Mouse (Mus musculus) duodenum, adult 2 months (tissue): Measurements from ENCODE around the gene Pikfyve. TPM values are rescaled to one million over a fixed set of nuclear protein-coding genes. Genes with fewer than 3 reads are reported as not detected.

ENCODE experiments used
- polyA plus RNA-seq: library from polyadenylated mRNA; depleted of rRNA; stranded (reverse); fragments of >200 nt; gene quantifications from 2 replicates; pipeline ENCODE4 v1.2.3, GENCODE M21; 2012; ENCODE audit warnings: low replicate concordance; rRNA removed

The Pikfyve gene
- polyA plus RNA-seq = 2.2 and 2.6 TPM in 2 replicates

DNA sequence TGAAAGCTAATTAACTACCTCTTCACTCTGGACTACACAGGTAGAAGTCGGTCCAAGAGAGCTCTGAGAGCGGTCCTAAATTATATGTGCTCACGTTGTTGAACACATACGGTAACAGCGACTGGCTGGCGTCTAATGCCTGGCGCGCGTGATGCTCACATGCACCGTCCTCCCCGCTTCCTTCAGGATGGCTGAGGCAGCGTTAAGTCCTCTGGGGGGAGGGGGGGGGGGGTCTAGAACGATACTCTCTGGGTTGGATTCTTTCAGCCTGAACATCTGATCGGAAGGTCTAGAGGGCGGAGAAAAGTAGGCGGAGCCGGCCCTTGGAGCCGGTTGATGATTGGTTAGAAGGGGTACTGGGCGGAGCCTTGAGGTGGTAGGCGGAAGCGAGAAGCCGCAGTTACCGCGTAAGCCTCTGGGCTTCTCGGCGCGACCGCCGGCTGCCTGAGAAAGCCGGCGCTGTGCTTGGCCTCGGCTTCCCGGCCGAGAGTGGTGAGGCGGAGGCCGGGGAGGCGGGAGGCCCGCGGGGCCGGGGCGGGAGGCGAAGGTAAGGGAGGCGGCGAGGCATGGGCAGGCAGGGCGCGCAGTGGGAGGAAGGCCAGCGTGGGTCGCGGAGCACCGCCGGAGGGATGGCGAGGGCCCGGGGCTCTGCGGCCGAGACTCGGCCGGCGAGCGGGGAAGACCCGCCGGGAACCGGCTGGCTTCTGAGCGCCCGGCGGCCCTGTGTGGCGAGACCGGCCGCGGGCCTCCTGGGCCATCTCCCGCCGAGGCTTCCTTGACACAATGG is at the start of gene Pikfyve, which contains the start of gene Idh1:
TSS of gene Pikfyve (plus strand) at position 397 of the 787 bp plus-strand sequence.
TSS of gene Idh1 (minus strand) at position 214 of the 787 bp plus-strand sequence.

GRCm38 (mm10) chr1:65281756-65282155 is 95.3 kb downstream of the Pikfyve start, which contains the start of gene Pth2r:
Gene Pth2r, plus strand, starts transcription at chr1:65282056.

Other genes with a start within 250 kb of the Pikfyve start
- 1.9 and 2.1 TPM in 2 replicates for gene Plekhm3, start 229.9 kb upstream of the Pikfyve start, polyA plus RNA-seq
- 0.07 and 0.13 TPM in 2 replicates for gene Akr1cl, start 153.9 kb upstream of the Pikfyve start, polyA plus RNA-seq
- not detected in 2 replicates for gene Cryge, start 135.5 kb upstream of the Pikfyve start, polyA plus RNA-seq
- gene Crygd, start 123.2 kb upstream of the Pikfyve start, polyA plus RNA-seq = not detected in 2 replicates
- not detected in 2 replicates for gene Crygc, start 113.0 kb upstream of the Pikfyve start, polyA plus RNA-seq
- gene Crygb, start 104.4 kb upstream of the Pikfyve start, polyA plus RNA-seq = not detected in 2 replicates
- not detected in 2 replicates for gene Cryga, start 83.3 kb upstream of the Pikfyve start, polyA plus RNA-seq
- gene Gm28845, start 67.1 kb upstream of the Pikfyve start, polyA plus RNA-seq = not detected in 2 replicates
- 0.07 and 0.35 TPM in 2 replicates for gene D630023F18Rik, start 63.5 kb upstream of the Pikfyve start, polyA plus RNA-seq
- 33.1 and 36.4 TPM in 2 replicates for gene Idh1, start 183 bp upstream of the Pikfyve start, polyA plus RNA-seq
- not detected in 2 replicates for gene Pth2r, start 95.4 kb downstream of the Pikfyve start, polyA plus RNA-seq